Mouse (Mus musculus): ENCODE measurements around the gene Gramd1b. TPM values are rescaled to one million over a fixed set of nuclear protein-coding genes. Genes with fewer than 3 reads are reported as not detected.

Gene Gramd1b
- polyA plus RNA-seq, 1 experiment from 2014 or later: 8.5 TPM

- WGBS (ENCODE audit: insufficient replicate concordance): 81% methylated on average over 4 of the region's 4 CpGs
- H3K9me3 ChIP-seq (replicated peaks; ENCODE audit: control insufficient read depth, low read length): no peaks in the 10 kb centered on the region
- ATAC-seq (replicated peaks; ENCODE audit: insufficient number of reproducible peaks, low FRiP score, low TSS enrichment): no peak
- no peaks in the 10 kb centered on the region for H3K36me3 ChIP-seq (ENCODE audit: control insufficient read depth, insufficient read depth, low read length)
- H3K27ac ChIP-seq (ENCODE audit: low read depth, low read length): no peak overlapping the region
- H3K4me3 ChIP-seq (ENCODE audit: low read depth, low read length): no peak overlapping the region
- H3K9ac ChIP-seq (ENCODE audit: low read depth, low read length): no peak overlapping the region
- H3K4me1 ChIP-seq (ENCODE audit: control insufficient read depth, insufficient read depth, low read length): no peaks in the 10 kb centered on the region
- H3K4me2 ChIP-seq: no peak overlapping the region
- no peaks in the 10 kb centered on the region for H3K27me3 ChIP-seq (ENCODE audit: control insufficient read depth, insufficient read depth, low read length)
These were observed 238.7 kb downstream of the Gramd1b start for GRCm38 (mm10) chr9:40292475-40292874.

GRCm38 (mm10) chr9:40282968-40283367 is 248.2 kb downstream of the Gramd1b start:
- H3K4me2 ChIP-seq: no peak overlapping the region
- H3K36me3 ChIP-seq (ENCODE audit: control insufficient read depth, insufficient read depth, low read length): no peaks in the 10 kb centered on the region
- no peak for ATAC-seq (replicated peaks; ENCODE audit: insufficient number of reproducible peaks, low FRiP score, low TSS enrichment)
- no peaks in the 10 kb centered on the region for H3K9me3 ChIP-seq (replicated peaks; ENCODE audit: control insufficient read depth, low read length)
- 87% methylated on average over 7 of the region's 7 CpGs for WGBS (ENCODE audit: insufficient replicate concordance)
- no peak overlapping the region for H3K27ac ChIP-seq (ENCODE audit: low read depth, low read length)
- H3K27me3 ChIP-seq (ENCODE audit: control insufficient read depth, insufficient read depth, low read length): no peaks in the 10 kb centered on the region
- H3K4me3 ChIP-seq (ENCODE audit: low read depth, low read length): no peak overlapping the region
- H3K4me1 ChIP-seq (ENCODE audit: control insufficient read depth, insufficient read depth, low read length): no peaks in the 10 kb centered on the region
- H3K9ac ChIP-seq (ENCODE audit: low read depth, low read length): no peak overlapping the region

GRCm38 (mm10) chr9:40279438-40279837 is 251.7 kb downstream of the Gramd1b start:
- Histone ChIP-seq H3K4me1 (ENCODE audit: control insufficient read depth, insufficient read depth, low read length) (no peaks in the 10 kb centered on the region), H3K4me3 (ENCODE audit: low read depth, low read length) (no peak overlapping the region), H3K27me3 (ENCODE audit: control insufficient read depth, insufficient read depth, low read length) (no peaks in the 10 kb centered on the region), H3K4me2 (no peak overlapping the region), H3K9me3 (replicated peaks; ENCODE audit: control insufficient read depth, low read length) (no peaks in the 10 kb centered on the region), H3K9ac (ENCODE audit: low read depth, low read length) (no peak overlapping the region), H3K27ac (ENCODE audit: low read depth, low read length) (no peak overlapping the region), H3K36me3 (ENCODE audit: control insufficient read depth, insufficient read depth, low read length) (no peaks in the 10 kb centered on the region)
- no peak for ATAC-seq (replicated peaks; ENCODE audit: insufficient number of reproducible peaks, low FRiP score, low TSS enrichment)
- 87% methylated on average over 7 of the region's 7 CpGs for WGBS (ENCODE audit: insufficient replicate concordance)

GRCm38 (mm10) chr9:40277671-40278070 is 253.5 kb downstream of the Gramd1b start:
- Histone ChIP-seq H3K9ac (ENCODE audit: low read depth, low read length) (no peak overlapping the region), H3K36me3 (ENCODE audit: control insufficient read depth, insufficient read depth, low read length) (no peaks in the 10 kb centered on the region), H3K4me2 (no peak overlapping the region), H3K27me3 (ENCODE audit: control insufficient read depth, insufficient read depth, low read length) (no peaks in the 10 kb centered on the region), H3K4me1 (ENCODE audit: control insufficient read depth, insufficient read depth, low read length) (no peaks in the 10 kb centered on the region), H3K9me3 (replicated peaks; ENCODE audit: control insufficient read depth, low read length) (no peaks in the 10 kb centered on the region), H3K27ac (ENCODE audit: low read depth, low read length) (no peak overlapping the region), H3K4me3 (ENCODE audit: low read depth, low read length) (no peak overlapping the region)
- no peak for ATAC-seq (replicated peaks; ENCODE audit: insufficient number of reproducible peaks, low FRiP score, low TSS enrichment)
- WGBS (ENCODE audit: insufficient replicate concordance): 77% methylated on average over 3 of the region's 3 CpGs

GRCm38 (mm10) chr9:40275904-40276303 is 255.3 kb downstream of the Gramd1b start:
- Histone ChIP-seq H3K9ac (ENCODE audit: low read depth, low read length) (no peak overlapping the region), H3K4me1 (ENCODE audit: control insufficient read depth, insufficient read depth, low read length) (no peaks in the 10 kb centered on the region), H3K9me3 (replicated peaks; ENCODE audit: control insufficient read depth, low read length) (no peaks in the 10 kb centered on the region), H3K36me3 (ENCODE audit: control insufficient read depth, insufficient read depth, low read length) (no peaks in the 10 kb centered on the region), H3K27me3 (ENCODE audit: control insufficient read depth, insufficient read depth, low read length) (no peaks in the 10 kb centered on the region), H3K27ac (ENCODE audit: low read depth, low read length) (no peak overlapping the region), H3K4me2 (no peak overlapping the region), H3K4me3 (ENCODE audit: low read depth, low read length) (no peak overlapping the region)
- no peak for ATAC-seq (replicated peaks; ENCODE audit: insufficient number of reproducible peaks, low FRiP score, low TSS enrichment)
- 72% methylated on average over 5 of the region's 5 CpGs for WGBS (ENCODE audit: insufficient replicate concordance)

- no peak for ATAC-seq (replicated peaks; ENCODE audit: insufficient number of reproducible peaks, low FRiP score, low TSS enrichment)
- H3K4me2 ChIP-seq: no peak overlapping the region
- WGBS (ENCODE audit: insufficient replicate concordance): 81% methylated on average over 7 of the region's 7 CpGs
- no peaks in the 10 kb centered on the region for H3K9me3 ChIP-seq (replicated peaks; ENCODE audit: control insufficient read depth, low read length)
- H3K27ac ChIP-seq (ENCODE audit: low read depth, low read length): no peak overlapping the region
- no peak overlapping the region for H3K4me3 ChIP-seq (ENCODE audit: low read depth, low read length)
- H3K9ac ChIP-seq (ENCODE audit: low read depth, low read length): no peak overlapping the region
- H3K36me3 ChIP-seq (ENCODE audit: control insufficient read depth, insufficient read depth, low read length): no peaks in the 10 kb centered on the region
- peaks cover 21% of the 10 kb centered on the region for H3K27me3 ChIP-seq (ENCODE audit: control insufficient read depth, insufficient read depth, low read length)
- peaks cover 5% of the 10 kb centered on the region; the same call in 1 of the 2 replicates for H3K4me1 ChIP-seq (ENCODE audit: control insufficient read depth, insufficient read depth, low read length)
These were observed 258.4 kb downstream of the Gramd1b start for GRCm38 (mm10) chr9:40272822-40273221.

GRCm38 (mm10) chr9:40271075-40271474 is 260.1 kb downstream of the Gramd1b start:
- peaks cover 5% of the 10 kb centered on the region; the same call in 1 of the 2 replicates for H3K4me1 ChIP-seq (ENCODE audit: control insufficient read depth, insufficient read depth, low read length)
- no peaks in the 10 kb centered on the region for H3K9me3 ChIP-seq (replicated peaks; ENCODE audit: control insufficient read depth, low read length)
- no peak overlapping the region for H3K27ac ChIP-seq (ENCODE audit: low read depth, low read length)
- WGBS (ENCODE audit: insufficient replicate concordance): 60% methylated on average over 3 of the region's 3 CpGs
- H3K27me3 ChIP-seq (ENCODE audit: control insufficient read depth, insufficient read depth, low read length): peaks cover 23% of the 10 kb centered on the region
- no peak for ATAC-seq (replicated peaks; ENCODE audit: insufficient number of reproducible peaks, low FRiP score, low TSS enrichment)
- H3K36me3 ChIP-seq (ENCODE audit: control insufficient read depth, insufficient read depth, low read length): no peaks in the 10 kb centered on the region
- H3K4me3 ChIP-seq (ENCODE audit: low read depth, low read length): no peak overlapping the region
- no peak overlapping the region for H3K9ac ChIP-seq (ENCODE audit: low read depth, low read length)
- H3K4me2 ChIP-seq: no peak overlapping the region

GRCm38 (mm10) chr9:40269880-40270279 is 261.3 kb downstream of the Gramd1b start:
- no peak overlapping the region for H3K27ac ChIP-seq (ENCODE audit: low read depth, low read length)
- peak overlapping the region; percentile 63 for H3K4me2 ChIP-seq
- peaks cover 23% of the 10 kb centered on the region for H3K27me3 ChIP-seq (ENCODE audit: control insufficient read depth, insufficient read depth, low read length)
- no peak for ATAC-seq (replicated peaks; ENCODE audit: insufficient number of reproducible peaks, low FRiP score, low TSS enrichment)
- no peaks in the 10 kb centered on the region for H3K9me3 ChIP-seq (replicated peaks; ENCODE audit: control insufficient read depth, low read length)
- peaks cover 5% of the 10 kb centered on the region; the same call in 1 of the 2 replicates for H3K4me1 ChIP-seq (ENCODE audit: control insufficient read depth, insufficient read depth, low read length)
- 24% methylated on average over 8 of the region's 8 CpGs for WGBS (ENCODE audit: insufficient replicate concordance)
- no peak overlapping the region for H3K4me3 ChIP-seq (ENCODE audit: low read depth, low read length)
- H3K9ac ChIP-seq (ENCODE audit: low read depth, low read length): no peak overlapping the region
- no peaks in the 10 kb centered on the region for H3K36me3 ChIP-seq (ENCODE audit: control insufficient read depth, insufficient read depth, low read length)

GRCm38 (mm10) chr9:40269103-40269861 is 261.9 kb downstream of the Gramd1b start, which contains the start of gene Scn3b:
Gene Scn3b, plus strand, starts transcription at chr9:40269217.
- no peaks in the 10 kb centered on the region for H3K9me3 ChIP-seq (replicated peaks; ENCODE audit: control insufficient read depth, low read length)
- no peak within 1 kb of the TSS for H3K9ac ChIP-seq (ENCODE audit: low read depth, low read length)
- peak within 1 kb of the TSS; percentile 63 for H3K4me2 ChIP-seq
- peak; percentile 49; the same call in 1 of the 2 replicates for ATAC-seq (replicated peaks; ENCODE audit: insufficient number of reproducible peaks, low FRiP score, low TSS enrichment)
- no peaks in the 10 kb centered on the region for H3K36me3 ChIP-seq (ENCODE audit: control insufficient read depth, insufficient read depth, low read length)
- H3K4me1 ChIP-seq (ENCODE audit: control insufficient read depth, insufficient read depth, low read length): peaks cover 5% of the 10 kb centered on the region; the same call in 1 of the 2 replicates
- peak within 1 kb of the TSS; percentile 34 for H3K4me3 ChIP-seq (ENCODE audit: low read depth, low read length)
- H3K27me3 ChIP-seq (ENCODE audit: control insufficient read depth, insufficient read depth, low read length): peaks cover 23% of the 10 kb centered on the region
- H3K27ac ChIP-seq (ENCODE audit: low read depth, low read length): no peak within 1 kb of the TSS
- 1% methylated on average over 39 of the region's 42 CpGs for WGBS (ENCODE audit: insufficient replicate concordance)

Measured in heart, embryonic 11.5 days (tissue).